Mouse (Mus musculus) embryonic facial prominence, embryonic 11.5 days (tissue): Measurements from ENCODE around the gene Appbp2. TPM values are rescaled to one million over a fixed set of nuclear protein-coding genes. Genes with fewer than 3 reads are reported as not detected.
"Not testable (repeated sequence)": the region's sequence is repeated elsewhere in the genome, so short reads cannot be mapped to it uniquely, and the experiment has no call there.

Experiments
- ATAC-seq: fragments of 200-750 bp; cut with Nextera tagmentation; replicated peaks from 2 replicates; pipeline ENCODE4 v1.8.0; 2017; ENCODE audit warnings: low read depth; ENCODE audit not compliant: insufficient number of reproducible peaks, low FRiP score, low TSS enrichment
- DNase-seq: peaks from one replicate; pipeline ENCODE4 v3.0.0-alpha.2; 2015; ENCODE audit warnings: low spot score
- H3K27ac ChIP-seq: fragments of 300-500 bp; sonication (generic); replicated peaks from 2 replicates; pipeline ENCODE4 v1.5.1; 2014; ENCODE audit warnings: mild to moderate bottlenecking, low read depth, low read length, control low read depth
- H3K27me3 ChIP-seq: fragments of 300-500 bp; sonication (generic); 2 replicates; pipeline ENCODE4 v1.6.1; 2014; ENCODE audit warnings: mild to moderate bottlenecking, low read length, moderate library complexity, mixed read lengths; ENCODE audit not compliant: control insufficient read depth, insufficient read depth
- H3K36me3 ChIP-seq: fragments of 300-500 bp; sonication (generic); replicated peaks from 2 replicates; pipeline ENCODE4 v1.6.1; 2014; ENCODE audit warnings: low read depth, mild to moderate bottlenecking, low read length, moderate library complexity, mixed read lengths; ENCODE audit not compliant: control insufficient read depth, insufficient read depth
- H3K4me1 ChIP-seq: fragments of 300-500 bp; sonication (generic); 2 replicates; pipeline ENCODE4 v1.6.1; 2014; ENCODE audit warnings: low read length, mixed read lengths; ENCODE audit not compliant: control insufficient read depth, insufficient read depth
- H3K4me2 ChIP-seq: fragments of 300-500 bp; sonication (generic); 2 replicates; pipeline ENCODE4 v1.6.1; 2014; ENCODE audit warnings: low read depth, mild to moderate bottlenecking, control low read depth, low read length, moderate library complexity
- H3K4me3 ChIP-seq: fragments of 300-500 bp; sonication (generic); 2 replicates; pipeline ENCODE4 v1.5.1; 2014; ENCODE audit warnings: low read depth, low read length, control low read depth
- H3K9ac ChIP-seq: fragments of 300-500 bp; sonication (generic); replicated peaks from 2 replicates; pipeline ENCODE4 v1.6.1; 2014; ENCODE audit warnings: mild to moderate bottlenecking, control low read depth, low read length
- H3K9me3 ChIP-seq: fragments of 300-500 bp; sonication (generic); replicated peaks from 2 replicates; pipeline ENCODE4 v1.6.1; 2016; ENCODE audit warnings: mild to moderate bottlenecking, low read length, inconsistent platforms, mixed read lengths; ENCODE audit not compliant: control insufficient read depth
- WGBS: fragments of 180-500 bp; shearing (Covaris S2); extraction: QIAGEN DNeasy Blood & Tissue Kit; methylation state at CpG from one replicate; pipeline ENCODE4 v1.1.7; 2014; 5-methylcytosine and 5-hydroxymethylcytosine counted together
- polyA plus RNA-seq: library from polyadenylated mRNA; unstranded; fragments of >200 nt; fragmentation: Nextera tagmentation; extraction: Ambion mirVana; gene quantifications from 2 replicates; pipeline ENCODE4 v1.2.1, GENCODE M21; 2014

Gene Appbp2
- polyA plus RNA-seq, 1 experiment from 2014 or later = 58.8 TPM

DNA sequence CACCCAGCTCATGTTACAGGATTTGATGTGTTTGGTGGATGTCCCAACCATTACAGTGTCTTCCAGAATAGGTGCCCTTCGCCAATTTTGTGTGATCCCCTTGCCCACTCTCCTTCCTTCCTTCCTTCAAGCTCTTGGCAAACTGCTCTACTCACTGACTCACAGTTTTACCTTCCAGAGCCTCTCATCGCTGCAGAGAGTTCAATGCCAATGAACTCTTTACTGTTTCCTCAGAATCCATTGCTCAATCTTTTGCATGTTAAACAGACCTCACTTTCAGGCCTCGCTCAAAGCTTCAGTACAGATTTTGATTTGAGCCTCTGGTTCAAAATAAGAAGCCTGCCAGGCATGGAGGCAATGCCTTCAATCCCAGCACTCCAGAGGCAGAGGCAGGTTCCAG is 59.0 kb downstream of the Appbp2 start:
- Histone ChIP-seq H3K9ac (no peak overlapping the region), H3K4me2 (no peak overlapping the region), H3K4me3 (no peak overlapping the region), H3K27ac (no peak overlapping the region), H3K4me1 (no peaks in the 10 kb centered on the region), H3K9me3 (no peaks in the 10 kb centered on the region), H3K36me3 (no peaks in the 10 kb centered on the region; the same call in 1 of the 2 replicates), H3K27me3 (no peaks in the 10 kb centered on the region)
- no peak for DNase-seq
- no peak for ATAC-seq
- 81% methylated on average over 3 of the region's 3 CpGs for WGBS

DNA sequence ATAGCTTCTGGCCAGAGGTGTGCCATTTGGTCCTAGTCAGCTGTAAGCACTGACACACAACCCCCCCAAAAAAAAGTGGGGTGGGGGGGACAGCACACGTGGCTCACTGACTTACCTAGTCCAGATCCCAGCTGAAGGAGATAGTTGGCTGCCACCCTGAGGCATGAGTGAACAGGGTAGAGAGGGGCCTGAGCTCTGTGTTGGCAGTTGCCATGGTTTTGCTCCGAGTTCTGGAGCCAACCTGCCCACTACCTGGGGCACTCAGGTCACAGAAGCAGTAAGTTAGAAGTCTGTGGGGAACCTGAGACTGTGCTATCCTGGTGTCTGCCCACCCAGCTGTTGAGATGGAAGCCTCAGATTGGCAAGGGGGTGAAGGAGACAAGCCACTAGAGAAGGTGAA is 64.1 kb downstream of the Appbp2 start:
- WGBS = 41% methylated on average over 2 of the region's 2 CpGs
- H3K4me3 ChIP-seq = no peak overlapping the region
- H3K36me3 ChIP-seq = no peaks in the 10 kb centered on the region; the same call in 1 of the 2 replicates
- DNase-seq (no peak), ATAC-seq (0 out of 2 replicates have a peak, but pooled peaks have one; percentile 44)
- no peaks in the 10 kb centered on the region for H3K9me3 ChIP-seq
- H3K4me1 ChIP-seq = no peaks in the 10 kb centered on the region
- peak overlapping the region; percentile 22 for H3K9ac ChIP-seq
- H3K27me3 ChIP-seq = no peaks in the 10 kb centered on the region
- no peak overlapping the region for H3K27ac ChIP-seq
- no peak overlapping the region for H3K4me2 ChIP-seq

DNA sequence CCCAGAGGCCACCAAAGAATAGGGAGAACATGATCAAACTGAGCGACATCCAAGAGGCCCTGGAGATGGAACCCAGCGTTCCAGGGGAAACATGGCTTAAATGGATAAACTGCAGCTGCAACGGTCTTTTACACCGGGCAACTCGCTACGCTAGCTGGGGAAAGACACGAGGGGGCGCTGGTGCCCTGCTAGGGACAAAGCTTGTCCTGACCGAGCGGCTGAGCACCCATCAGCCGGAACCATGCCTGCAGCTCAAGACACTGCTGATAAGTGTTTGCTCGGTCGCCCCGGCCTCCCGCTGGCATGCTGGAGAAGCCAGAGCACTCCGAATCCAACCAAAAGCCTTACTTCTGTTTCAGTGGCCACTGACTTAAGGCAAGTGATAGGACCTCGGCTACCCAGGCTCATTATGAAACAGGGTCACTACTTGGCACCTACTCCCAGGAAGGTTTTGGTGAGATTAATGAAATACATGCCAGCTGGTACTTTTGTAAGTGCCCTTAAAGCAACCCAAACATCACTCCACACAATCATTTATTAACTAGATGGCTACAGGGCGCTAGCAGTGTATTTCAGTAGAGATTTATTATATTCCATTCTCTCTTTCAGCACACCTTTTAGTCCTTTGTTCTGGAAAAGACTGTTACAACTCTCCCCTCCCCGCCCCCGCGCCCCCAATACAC is 64.7 kb downstream of the Appbp2 start, which contains the start of gene 1700125H20Rik:
1700125H20Rik (plus strand) TSS at position 347 of the 683 bp plus-strand sequence.
- ATAC-seq = peak; percentile 76; the same call in 1 of the 2 replicates
- DNase-seq = peak; percentile 96

DNA sequence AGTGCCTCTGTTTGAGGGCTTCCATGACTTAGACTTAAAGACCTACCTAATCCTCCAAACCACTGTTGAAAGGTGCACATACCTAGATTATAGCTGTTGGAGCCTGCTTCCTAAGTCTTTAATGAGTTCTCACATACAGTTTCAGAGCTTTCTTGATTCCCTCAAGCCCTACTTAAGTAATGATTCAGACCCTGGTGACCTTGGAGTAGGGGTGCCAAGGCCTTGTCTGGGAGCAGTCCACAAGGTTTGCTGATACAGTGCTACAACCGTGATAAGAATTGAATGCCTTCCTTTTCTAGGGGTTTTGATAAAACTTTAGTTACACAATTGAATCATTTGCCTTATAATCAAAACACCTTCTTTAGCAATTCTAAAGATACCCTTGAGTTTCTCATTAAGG is 67.4 kb downstream of the Appbp2 start:
- H3K9ac ChIP-seq = no peak overlapping the region
- no peaks in the 10 kb centered on the region for H3K9me3 ChIP-seq
- no peaks in the 10 kb centered on the region for H3K27me3 ChIP-seq
- H3K4me2 ChIP-seq = no peak overlapping the region
- 72% methylated on average over 1 of the region's 1 CpGs for WGBS
- ATAC-seq (no peak), DNase-seq (no peak)
- H3K36me3 ChIP-seq = no peaks in the 10 kb centered on the region
- no peak overlapping the region for H3K27ac ChIP-seq
- no peaks in the 10 kb centered on the region for H3K4me1 ChIP-seq
- H3K4me3 ChIP-seq = no peak overlapping the region

More for the DNA sequence above, 64.7 kb downstream of the Appbp2 start, which contains the start of gene 1700125H20Rik:
- Histone ChIP-seq H3K36me3 (no peaks in the 10 kb centered on the region; the same call in 1 of the 2 replicates), H3K4me2 (peak within 1 kb of the TSS; percentile 28), H3K4me3 (0 out of 2 replicates have a peak within 1 kb of the TSS, but pooled peaks have one; percentile 9), H3K27me3 (no peaks in the 10 kb centered on the region), H3K27ac (no peak within 1 kb of the TSS), H3K4me1 (no peaks in the 10 kb centered on the region), H3K9me3 (no peaks in the 10 kb centered on the region), H3K9ac (peak within 1 kb of the TSS; percentile 50)
- WGBS = 15% methylated on average over 21 of the region's 21 CpGs

DNA sequence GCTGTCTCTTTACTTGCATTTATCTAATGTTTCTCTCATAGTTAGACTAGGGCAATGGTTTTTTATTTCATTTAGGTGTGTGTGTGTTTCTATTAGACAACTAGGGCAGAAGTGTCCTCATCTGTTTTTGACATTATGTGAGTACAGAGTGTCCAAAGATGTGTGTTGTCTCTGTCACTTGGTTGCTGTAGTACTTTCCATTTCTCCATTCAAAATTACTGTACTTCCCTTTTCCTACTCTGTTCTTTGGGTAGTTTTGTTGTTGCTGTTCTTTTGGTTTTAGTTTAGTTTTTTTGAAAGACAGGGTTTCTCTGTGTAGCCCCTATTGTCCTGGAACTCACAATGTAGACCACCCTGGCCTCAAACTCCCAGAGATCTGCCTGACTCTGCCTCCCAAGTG is 70.6 kb downstream of the Appbp2 start:
- ATAC-seq (no peak), DNase-seq (no peak)
- Histone ChIP-seq H3K36me3 (no peaks in the 10 kb centered on the region), H3K27me3 (no peaks in the 10 kb centered on the region), H3K27ac (no peak overlapping the region), H3K4me2 (no peak overlapping the region), H3K4me3 (no peak overlapping the region), H3K9ac (no peak overlapping the region), H3K9me3 (no peaks in the 10 kb centered on the region), H3K4me1 (no peaks in the 10 kb centered on the region)

DNA sequence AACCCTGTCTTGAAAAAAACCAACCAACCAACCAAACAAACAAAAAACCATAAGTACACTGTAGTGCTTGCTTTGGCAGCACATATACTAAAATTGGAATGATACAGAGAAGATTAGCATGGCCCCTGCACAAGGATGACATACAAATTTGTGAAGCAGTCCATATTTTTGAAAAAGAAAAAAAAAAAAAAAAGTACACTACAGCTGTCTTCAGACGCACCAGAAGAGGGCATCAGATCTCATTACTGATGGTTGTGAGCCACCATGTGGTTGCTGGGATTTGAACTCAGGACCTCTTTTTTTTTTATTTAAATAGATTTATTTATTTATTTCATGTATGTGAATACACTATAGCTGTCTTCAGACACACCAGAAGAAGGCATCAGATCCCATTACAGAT is 71.9 kb downstream of the Appbp2 start:
- not testable (repeated sequence) for H3K4me1 ChIP-seq, DNase-seq
- WGBS = 78% methylated on average over 1 of the region's 1 CpGs

DNA sequence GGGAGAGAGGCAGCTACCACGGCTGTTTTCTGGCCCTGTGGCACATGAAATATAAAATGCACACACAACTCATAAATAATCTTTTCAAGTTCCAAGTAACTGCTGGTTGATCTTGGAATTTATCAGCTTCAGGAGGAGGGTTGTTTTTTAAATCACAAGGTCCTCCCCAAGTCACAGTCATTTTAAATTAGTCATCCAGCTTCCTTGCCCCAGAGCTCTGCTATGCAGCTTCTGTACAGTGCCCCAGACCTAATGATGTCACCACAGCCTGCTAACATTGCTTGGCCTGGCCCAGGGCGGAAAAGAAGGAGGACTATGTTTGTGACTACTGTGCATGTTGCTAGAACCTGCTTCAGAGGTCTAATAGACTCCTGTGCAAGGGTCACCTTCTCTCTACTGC is 77.6 kb downstream of the Appbp2 start:
- no peak for DNase-seq
- H3K4me2 ChIP-seq = no peak overlapping the region
- no peak overlapping the region for H3K9ac ChIP-seq
- 78% methylated on average over 2 of the region's 2 CpGs for WGBS
- no peak overlapping the region for H3K27ac ChIP-seq
- ATAC-seq = no peak
- H3K9me3 ChIP-seq = no peaks in the 10 kb centered on the region
- H3K27me3 ChIP-seq = no peaks in the 10 kb centered on the region
- H3K36me3 ChIP-seq = no peaks in the 10 kb centered on the region
- H3K4me1 ChIP-seq = no peaks in the 10 kb centered on the region
- H3K4me3 ChIP-seq = no peak overlapping the region

More for the DNA sequence above, 71.9 kb downstream of the Appbp2 start:
- H3K9ac ChIP-seq, H3K4me3 ChIP-seq, H3K36me3 ChIP-seq, H3K27me3 ChIP-seq, H3K4me2 ChIP-seq, ATAC-seq, H3K27ac ChIP-seq, H3K9me3 ChIP-seq: not testable (repeated sequence)

DNA sequence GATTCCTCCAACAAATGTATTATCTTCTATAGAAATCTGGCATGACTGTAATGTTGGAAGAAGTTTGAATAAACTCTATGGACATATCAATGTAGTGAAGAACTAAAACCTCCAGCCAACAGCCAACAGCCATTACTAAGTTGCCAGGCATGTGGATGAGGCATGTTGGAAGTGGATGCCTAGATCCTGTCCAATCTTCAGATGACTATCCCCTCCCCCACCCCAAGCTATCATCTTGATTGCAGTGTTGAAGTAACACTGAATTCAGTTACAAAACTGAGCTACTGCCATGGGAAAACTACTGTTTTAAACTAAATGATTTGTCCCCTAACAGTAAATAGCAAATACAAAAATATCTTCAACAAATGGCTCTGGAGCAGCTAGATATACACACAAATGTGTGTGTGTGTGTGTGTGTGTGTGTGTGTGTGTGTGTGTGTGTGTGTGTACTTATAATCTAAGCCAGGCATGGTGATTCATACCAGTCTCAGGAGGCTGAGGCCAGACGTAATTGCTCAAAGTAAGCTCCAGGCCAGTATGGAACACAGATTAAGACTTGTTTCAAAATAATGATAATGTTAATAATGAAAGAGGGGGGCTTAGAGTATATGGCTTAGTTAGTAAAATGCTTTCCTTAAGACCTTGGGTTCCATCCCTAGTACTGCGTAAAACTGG is 82.5 kb downstream of the Appbp2 start:
- no peaks in the 10 kb centered on the region for H3K36me3 ChIP-seq
- no peak overlapping the region for H3K4me3 ChIP-seq
- no peak overlapping the region for H3K27ac ChIP-seq
- H3K27me3 ChIP-seq = no peaks in the 10 kb centered on the region
- no peak overlapping the region for H3K9ac ChIP-seq
- DNase-seq (no peak), ATAC-seq (no peak)
- no peaks in the 10 kb centered on the region for H3K9me3 ChIP-seq
- 77% methylated on average over 2 of the region's 2 CpGs for WGBS
- no peaks in the 10 kb centered on the region for H3K4me1 ChIP-seq
- no peak overlapping the region for H3K4me2 ChIP-seq
